Mouse (Mus musculus) cerebellum, adult 2 months (tissue): Measurements from ENCODE around the gene Myoz2. TPM values are rescaled to one million over a fixed set of nuclear protein-coding genes. Genes with fewer than 3 reads are reported as not detected.

Experiments
- DNase-seq, 2 experiments: peaks; one replicate each; pipeline ENCODE4 v3.0.0; 2021
- H3K27ac ChIP-seq: fragments of 200-500 bp; 2 replicates; pipeline ENCODE4 v1.5.1; 2012; ENCODE audit warnings: low read length, control low read depth, inconsistent platforms; ENCODE audit not compliant: insufficient read depth
- H3K27me3 ChIP-seq: fragments of 200-500 bp; 2 replicates; pipeline ENCODE4 v1.6.1; 2012; ENCODE audit warnings: inconsistent platforms, mild to moderate bottlenecking, low read length, moderate library complexity; ENCODE audit not compliant: control insufficient read depth, insufficient read depth
- H3K4me1 ChIP-seq: fragments of 200-500 bp; 2 replicates; pipeline ENCODE4 v1.6.1; 2011; ENCODE audit warnings: low read length; ENCODE audit not compliant: control insufficient read depth, insufficient read depth
- H3K4me3 ChIP-seq: fragments of 200-500 bp; replicated peaks from 2 replicates; pipeline ENCODE3; 2011; ENCODE audit warnings: mild to moderate bottlenecking, low read depth, low read length, control low read depth; ENCODE audit not compliant: insufficient read depth
- CTCF ChIP-seq: fragments of 200-500 bp; IDR thresholded peaks from 2 replicates; pipeline ENCODE4 v1.5.1; 2011; ENCODE audit warnings: low read depth, mild to moderate bottlenecking, control low read depth, low read length, moderate library complexity, borderline replicate concordance; ENCODE audit not compliant: insufficient read depth
- POLR2A ChIP-seq: fragments of 200-500 bp; IDR thresholded peaks from 2 replicates; pipeline ENCODE4 v1.6.1; 2011; ENCODE audit warnings: low read length, control low read depth, borderline replicate concordance; ENCODE audit not compliant: insufficient read depth
- WGBS: fragments of 180-500 bp; shearing (Covaris S2); methylation state at CpG from one replicate; pipeline ENCODE4 v1.1.7; 2018; 5-methylcytosine and 5-hydroxymethylcytosine counted together
- polyA plus RNA-seq: library from polyadenylated mRNA; depleted of rRNA; stranded (reverse); fragments of >200 nt; gene quantifications from 2 replicates; pipeline ENCODE4 v1.2.3, GENCODE M21; 2012

Gene Myoz2
- polyA plus RNA-seq, 1 experiment = 0.11 TPM

- H3K4me1 ChIP-seq = no peaks in the 10 kb centered on the region
- no peak for DNase-seq
- H3K27me3 ChIP-seq = no peaks in the 10 kb centered on the region
- WGBS = 84% methylated on average over 7 of the region's 7 CpGs
- no peak overlapping the region for H3K27ac ChIP-seq
- no peak overlapping the region for H3K4me3 ChIP-seq
- TF ChIP-seq POLR2A = no peak
- no peak for TF ChIP-seq CTCF
These were observed 32.0 kb upstream of the Myoz2 start for GRCm38 (mm10) chr3:123066836-123067235.

GRCm38 (mm10) chr3:123065466-123065865 is 30.7 kb upstream of the Myoz2 start:
- Histone ChIP-seq H3K27me3 (no peaks in the 10 kb centered on the region), H3K27ac (no peak overlapping the region), H3K4me1 (no peaks in the 10 kb centered on the region), H3K4me3 (no peak overlapping the region)
- whole genome bisulfite sequencing = 72% methylated on average over 5 of the region's 5 CpGs
- TF ChIP-seq CTCF (no peak), POLR2A (no peak)
- no peak for DNase-seq

- no peak for DNase-seq
- Histone ChIP-seq H3K27me3 (no peaks in the 10 kb centered on the region), H3K4me1 (no peaks in the 10 kb centered on the region), H3K4me3 (no peak overlapping the region), H3K27ac (no peak overlapping the region)
- no peak for TF ChIP-seq POLR2A
- TF ChIP-seq CTCF = no peak
- WGBS = 24% methylated on average over 5 of the region's 5 CpGs
These were observed 29.4 kb upstream of the Myoz2 start for GRCm38 (mm10) chr3:123064186-123064585.

- H3K4me1 ChIP-seq = no peaks in the 10 kb centered on the region
- H3K4me3 ChIP-seq = no peak overlapping the region
- no peaks in the 10 kb centered on the region for H3K27me3 ChIP-seq
- no peak for DNase-seq
- no peak overlapping the region for H3K27ac ChIP-seq
- no peak for TF ChIP-seq POLR2A
- TF ChIP-seq CTCF = no peak
- WGBS = 52% methylated on average over 2 of the region's 2 CpGs
These were observed 27.1 kb upstream of the Myoz2 start for GRCm38 (mm10) chr3:123061931-123062330.

GRCm38 (mm10) chr3:123058832-123059231 is 24.0 kb upstream of the Myoz2 start:
- DNase-seq = no peak
- TF ChIP-seq CTCF (no peak), POLR2A (no peak)
- Histone ChIP-seq H3K4me3 (no peak overlapping the region), H3K27me3 (no peaks in the 10 kb centered on the region), H3K4me1 (no peaks in the 10 kb centered on the region), H3K27ac (no peak overlapping the region)
- WGBS = 96% methylated on average over 1 of the region's 1 CpGs

GRCm38 (mm10) chr3:123054178-123054577 is 19.4 kb upstream of the Myoz2 start:
- no peak for TF ChIP-seq CTCF
- no peak for TF ChIP-seq POLR2A
- H3K27ac ChIP-seq = no peak overlapping the region
- no peaks in the 10 kb centered on the region; the same call in 1 of the 2 replicates for H3K27me3 ChIP-seq
- H3K4me3 ChIP-seq = no peak overlapping the region
- no peak for DNase-seq
- no peaks in the 10 kb centered on the region for H3K4me1 ChIP-seq
- WGBS = 50% methylated on average over 5 of the region's 5 CpGs

- H3K27ac ChIP-seq = no peak overlapping the region
These were observed 18.6 kb upstream of the Myoz2 start for GRCm38 (mm10) chr3:123053192-123053938.

GRCm38 (mm10) chr3:123042308-123042707 is 7.5 kb upstream of the Myoz2 start:
- no peaks in the 10 kb centered on the region for H3K4me1 ChIP-seq
- TF ChIP-seq POLR2A (no peak), CTCF (no peak)
- H3K4me3 ChIP-seq = no peak overlapping the region
- no peak overlapping the region for H3K27ac ChIP-seq
- no peak for DNase-seq
- WGBS = 95% methylated on average over 1 of the region's 1 CpGs
- H3K27me3 ChIP-seq = no peaks in the 10 kb centered on the region

More at GRCm38 (mm10) chr3:123053192-123053938, 18.6 kb upstream of the Myoz2 start:
- H3K4me1 ChIP-seq = no peaks in the 10 kb centered on the region
- no peak for DNase-seq
- H3K27me3 ChIP-seq = no peaks in the 10 kb centered on the region; the same call in 1 of the 2 replicates
- 60% methylated on average over 8 of the region's 8 CpGs for WGBS
- no peak for TF ChIP-seq POLR2A
- no peak for TF ChIP-seq CTCF
- no peak overlapping the region for H3K4me3 ChIP-seq
